Mouse (Mus musculus): ENCODE data around the gene Socs7.

DNA sequence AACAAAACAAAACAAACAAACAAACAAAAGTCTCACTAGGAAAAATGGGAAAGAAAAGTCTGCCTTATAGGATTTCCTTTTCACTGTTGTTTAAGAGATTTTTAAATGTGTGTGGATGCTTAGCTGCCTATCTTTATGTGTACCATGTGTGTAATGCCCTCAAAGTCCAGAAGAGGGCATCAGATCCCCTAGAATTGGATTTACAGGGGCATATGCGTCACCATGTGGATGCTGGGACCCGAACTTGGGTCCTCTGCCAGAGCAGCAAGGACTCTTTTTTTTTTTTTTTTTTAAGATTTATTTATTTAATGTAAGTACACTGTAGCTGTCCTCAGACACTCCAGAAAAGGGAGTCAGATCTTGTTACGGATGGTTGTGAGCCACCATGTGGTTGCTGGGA, 48.2 kb upstream of the Socs7 start:
- TF ChIP-seq CTCF (IDR thresholded peaks at IDR 0.05; ENCODE audit: low read depth, low read length) (no peak), POLR2A (IDR thresholded peaks at IDR 0.05; ENCODE audit: borderline replicate concordance, low read depth, low read length) (no peak)
